Mouse (Mus musculus): ENCODE measurements around the gene Ankrd39.

DNA sequence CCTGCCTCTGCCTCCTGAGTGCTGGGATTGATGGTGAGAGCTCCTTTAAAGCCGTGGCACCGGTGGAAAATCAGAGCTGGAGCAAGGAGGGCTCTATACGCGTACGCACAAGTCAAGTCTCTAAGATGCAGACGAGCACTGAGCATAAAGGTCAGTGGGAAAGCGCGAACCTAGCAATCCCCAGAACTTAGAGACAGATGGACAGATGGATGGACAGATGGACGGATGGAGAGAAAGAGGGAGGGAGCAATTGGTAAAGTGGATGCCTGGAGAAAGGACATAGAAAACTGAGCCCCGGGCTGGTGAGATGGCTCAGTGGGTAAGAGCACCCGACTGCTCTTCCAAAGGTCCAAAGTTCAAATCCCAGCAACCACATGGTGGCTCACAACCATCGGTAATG is 6.4 kb downstream of the Ankrd39 start:
- no peak for TF ChIP-seq CTCF (IDR thresholded peaks at IDR 0.05; ENCODE audit: borderline replicate concordance, insufficient read depth, low read depth, low read length)
- TF ChIP-seq POLR2A (IDR thresholded peaks at IDR 0.05; ENCODE audit: borderline replicate concordance, insufficient read depth, low read length), result no peak

All from cerebellum, adult 2 months (tissue).